Mouse (Mus musculus): ENCODE results near the gene Hddc3.

GRCm38 (mm10) chr7:80368009-80368408, 25.1 kb downstream of the Hddc3 start:
- TF ChIP-seq POLR2A (IDR thresholded peaks at IDR 0.05; ENCODE audit: insufficient read length, low read depth): no peak
- no peak for TF ChIP-seq TCF3 (IDR thresholded peaks at IDR 0.05; ENCODE audit: insufficient read length, low read depth)
- TF ChIP-seq MYOG (IDR thresholded peaks at IDR 0.05; ENCODE audit: control insufficient read depth in 1 of 3, insufficient read depth in 1 of 3, insufficient read length in 2 of 3, low read depth in 2 of 3): no peak
- no peak for TF ChIP-seq E2F4 (IDR thresholded peaks at IDR 0.05; ENCODE audit: insufficient read depth)
- TF ChIP-seq CEBPB (IDR thresholded peaks at IDR 0.05; ENCODE audit: insufficient read depth, poor library complexity, severe bottlenecking): no peak
- TF ChIP-seq SRF (IDR thresholded peaks at IDR 0.05; ENCODE audit: control insufficient read depth, insufficient read length, low read depth): no peak
- TF ChIP-seq TCF12 (IDR thresholded peaks at IDR 0.05; ENCODE audit: insufficient read depth, poor library complexity, severe bottlenecking): no peak
- no peak for TF ChIP-seq POLR2AphosphoS2 (IDR thresholded peaks at IDR 0.05; ENCODE audit: insufficient read length, low read depth)

Measured in myocyte (in vitro differentiated cells).